8 mouse cellular contexts compared by ENCODE assay signal in genomic region chr9:115308941-115309380, GRCm38 (mm10). TPM values are rescaled to one million over a fixed set of nuclear protein-coding genes. Genes with fewer than 3 reads are reported as not detected.
DNase-seq lines count a peak whose midpoint lies in the region; ATAC-seq and TF ChIP-seq lines count a peak whose summit lies in the region.

No protein-coding gene starts in this region.

- peak; percentile 58 for DNase-seq in adrenal gland, adult 2 months
- DNase-seq in adrenal gland, postnatal 4 days (ENCODE audit: low spot score in 2 of 2), result no peak
- DNase-seq in spleen, adult 2 months (ENCODE audit: low read depth in 1 of 2, low spot score in 2 of 2), result no peak
- DNase-seq in spleen, adult 18-20 months, result no peak
- DNase-seq in liver, embryonic 14.5 days (ENCODE audit: low read depth in 3 of 3, low spot score in 3 of 3), result no peak
- no peak for DNase-seq in ovary, postnatal 10 days (ENCODE audit: low spot score)

- peak overlapping the region; percentile 77 for H3K4me2 ChIP-seq in heart, embryonic 16.5 days (ENCODE audit: low read depth, low read length)
- peak overlapping the region; percentile 91 for H3K4me2 ChIP-seq in liver, embryonic 14.5 days (ENCODE audit: low read depth)
- H3K4me2 ChIP-seq in neural tube, embryonic 12.5 days (replicated peaks), result peak overlapping the region; percentile 71

- H3K27ac ChIP-seq in spleen, adult 2 months (ENCODE audit: insufficient read depth, low read length), result peak overlapping the region; percentile 97
- peak overlapping the region; percentile 99 for H3K27ac ChIP-seq in heart, embryonic 16.5 days (ENCODE audit: low read length)
- H3K27ac ChIP-seq in liver, embryonic 14.5 days, result peak overlapping the region; percentile 88
- H3K27ac ChIP-seq in neural tube, embryonic 12.5 days, result peak overlapping the region; percentile 95; the same call in 1 of the 2 replicates

- no peak for ATAC-seq in heart, embryonic 16.5 days (replicated peaks; ENCODE audit: extremely low read depth, insufficient read depth, low FRiP score)
- no peak for ATAC-seq in liver, embryonic 14.5 days (ENCODE audit: insufficient read depth)
- no peak for ATAC-seq in neural tube, embryonic 12.5 days (ENCODE audit: low FRiP score, low read depth)

- TF ChIP-seq POLR2A in spleen, adult 2 months (IDR thresholded peaks at IDR 0.05; ENCODE audit: low read depth, low read length), result no peak

- no peak for TF ChIP-seq EP300 in liver, embryonic 14.5 days (IDR thresholded peaks at IDR 0.05; ENCODE audit: low read depth)

- H3K36me3 ChIP-seq in spleen, adult 2 months (ENCODE audit: control insufficient read depth, insufficient read depth, low read length), result no peaks in the 10 kb centered on the region
- no peaks in the 10 kb centered on the region for H3K36me3 ChIP-seq in heart, embryonic 16.5 days (ENCODE audit: control insufficient read depth, insufficient read depth)
- H3K36me3 ChIP-seq in liver, embryonic 14.5 days (replicated peaks; ENCODE audit: control insufficient read depth, insufficient read depth, low read depth), result no peaks in the 10 kb centered on the region; the same call in 1 of the 2 replicates
- H3K36me3 ChIP-seq in neural tube, embryonic 12.5 days, result no peaks in the 10 kb centered on the region

- no peaks in the 10 kb centered on the region for H3K27me3 ChIP-seq in spleen, adult 2 months (ENCODE audit: control insufficient read depth, insufficient read depth, low read length)
- H3K27me3 ChIP-seq in heart, embryonic 16.5 days (ENCODE audit: control insufficient read depth, insufficient read depth, low read length), result no peaks in the 10 kb centered on the region
- no peaks in the 10 kb centered on the region for H3K27me3 ChIP-seq in liver, embryonic 14.5 days (ENCODE audit: control insufficient read depth, insufficient read depth, low read length)
- H3K27me3 ChIP-seq in neural tube, embryonic 12.5 days (replicated peaks), result no peaks in the 10 kb centered on the region

- H3K9ac ChIP-seq in heart, embryonic 16.5 days (ENCODE audit: low read length), result peak overlapping the region; percentile 100
- peak overlapping the region; percentile 95 for H3K9ac ChIP-seq in liver, embryonic 14.5 days (replicated peaks)
- H3K9ac ChIP-seq in neural tube, embryonic 12.5 days, result peak overlapping the region; percentile 98

- WGBS in spleen, adult 2 months, result under 1% methylated on average over 18 of the region's 18 CpGs
- under 1% methylated on average over 18 of the region's 18 CpGs for WGBS in heart, embryonic 16.5 days
- under 1% methylated on average over 18 of the region's 18 CpGs for WGBS in liver, embryonic 14.5 days (ENCODE audit: insufficient replicate concordance)
- under 1% methylated on average over 18 of the region's 18 CpGs for WGBS in neural tube, embryonic 12.5 days

- H3K4me1 ChIP-seq in spleen, adult 2 months (ENCODE audit: control insufficient read depth, insufficient read depth, insufficient read length), result peaks cover 9% of the 10 kb centered on the region
- peaks cover 32% of the 10 kb centered on the region for H3K4me1 ChIP-seq in heart, embryonic 16.5 days (ENCODE audit: control insufficient read depth, insufficient read depth, low read length)
- H3K4me1 ChIP-seq in liver, embryonic 14.5 days (replicated peaks; ENCODE audit: control insufficient read depth in 2 of 2, insufficient read depth in 2 of 2, low read length in 1 of 2), result peaks cover 27 to 33% of the 10 kb centered on the region in 2 experiments
- peaks cover 24% of the 10 kb centered on the region for H3K4me1 ChIP-seq in neural tube, embryonic 12.5 days

- H3K4me3 ChIP-seq in spleen, adult 2 months (ENCODE audit: extremely low read depth, insufficient read depth, insufficient read length), result peak overlapping the region; percentile 77
- peak overlapping the region; percentile 98 for H3K4me3 ChIP-seq in heart, embryonic 16.5 days (ENCODE audit: low read length)
- H3K4me3 ChIP-seq in liver, embryonic 14.5 days (ENCODE audit: insufficient read depth in 1 of 2, low read depth in 2 of 2, low read length in 2 of 2), result peak overlapping the region; percentile 86 to 97
- peak overlapping the region; percentile 95 for H3K4me3 ChIP-seq in neural tube, embryonic 12.5 days

- no peak for TF ChIP-seq CTCF in spleen, adult 2 months (IDR thresholded peaks at IDR 0.05; ENCODE audit: extremely low read depth, insufficient read depth, insufficient read length, insufficient replicate concordance)
- TF ChIP-seq CTCF in liver, embryonic 14.5 days (IDR thresholded peaks at IDR 0.05; ENCODE audit: low read depth), result no peak

- no peaks in the 10 kb centered on the region for H3K9me3 ChIP-seq in heart, embryonic 16.5 days (replicated peaks; ENCODE audit: control insufficient read depth, low read length)
- H3K9me3 ChIP-seq in liver, embryonic 14.5 days (ENCODE audit: control insufficient read depth, low read length), result no peaks in the 10 kb centered on the region
- H3K9me3 ChIP-seq in neural tube, embryonic 12.5 days, result no peaks in the 10 kb centered on the region

RNA-seq across cellular contexts. Expression of gene Stt3b, which starts 1.3 kb away (rescaled TPM):
- 100 to 1,000 TPM; 106 to 136 TPM for total RNA-seq in adrenal gland, adult 2 months (2021)
- polyA plus RNA-seq in adrenal gland, adult 2 months (2012; rRNA removed), result 91.1 and 95.7 TPM in 2 replicates
- total RNA-seq in adrenal gland, postnatal 4 days (2021), result 100 to 1,000 TPM; 126 to 127 TPM
- 33.5 and 50.8 TPM in 2 replicates for polyA plus RNA-seq in spleen, adult 2 months (2012; rRNA removed)
- polyA plus RNA-seq in heart, embryonic 16.5 days (2015; fragmentation: Nextera tagmentation; extraction: Ambion mirVana), result 69.8 and 74.5 TPM in 2 replicates
- polyA plus RNA-seq in liver, embryonic 14.5 days (2012; rRNA removed), result 18.4 and 24.6 TPM in 2 replicates
- polyA plus RNA-seq in liver, embryonic 14.5 days (2014; fragmentation: Nextera tagmentation; extraction: Ambion mirVana), result 64.4 and 72.6 TPM in 2 replicates
- polyA plus RNA-seq in neural tube, embryonic 12.5 days (2016; fragmentation: Nextera tagmentation; extraction: Ambion mirVana), result 124 and 128 TPM in 2 replicates
